Mouse (Mus musculus): ENCODE data around the gene Armc6. TPM values are rescaled to one million over a fixed set of nuclear protein-coding genes. Genes with fewer than 3 reads are reported as not detected.
A peak's percentile ranks its signal among the peaks of the same experiment; 100 is the strongest.

Armc6 gene
- polyA plus RNA-seq, 1 experiment from 2014 or later: 24.8 TPM

GRCm38 (mm10) chr8:70267674-70268073, 33.4 kb upstream of the Armc6 start:
- peak overlapping the region; percentile 47; the same call in 1 of the 2 replicates for H3K27ac ChIP-seq
- H3K9me3 ChIP-seq (replicated peaks): no peaks in the 10 kb centered on the region
- no peak overlapping the region for H3K4me3 ChIP-seq
- peaks cover 44% of the 10 kb centered on the region for H3K4me1 ChIP-seq
- H3K27me3 ChIP-seq (replicated peaks): no peaks in the 10 kb centered on the region
- 27% methylated on average over 3 of the region's 3 CpGs for WGBS (ENCODE audit: insufficient replicate concordance)
- H3K4me2 ChIP-seq: no peak overlapping the region; the same call in 1 of the 2 replicates
- peaks cover 35% of the 10 kb centered on the region for H3K36me3 ChIP-seq
- peak; percentile 62 for ATAC-seq
- no peak overlapping the region for H3K9ac ChIP-seq

DNA sequence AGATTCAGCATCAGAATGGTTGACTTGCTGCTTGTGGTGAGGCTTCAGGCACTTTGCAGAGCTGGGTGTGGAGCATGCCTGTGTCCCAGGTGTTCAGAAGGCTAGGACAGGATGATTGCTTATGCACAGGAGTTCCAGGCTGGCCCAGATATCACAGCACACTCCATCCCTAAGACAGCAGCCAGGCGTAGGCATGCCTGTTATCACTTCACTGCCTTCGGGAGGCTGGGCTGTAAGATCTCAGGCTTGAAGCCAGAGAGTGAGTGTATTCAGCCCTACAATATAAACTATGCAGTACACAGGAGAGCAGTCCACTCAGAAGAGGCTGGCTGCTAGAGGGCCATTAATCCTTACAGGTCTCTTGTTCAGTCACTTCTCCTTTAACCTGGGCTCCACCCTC, 24.8 kb upstream of the Armc6 start:
- Histone ChIP-seq H3K9ac (peak overlapping the region; percentile 2; the same call in 1 of the 2 replicates), H3K27me3 (replicated peaks) (no peaks in the 10 kb centered on the region), H3K4me2 (no peak overlapping the region), H3K4me3 (no peak overlapping the region), H3K27ac (peak overlapping the region; percentile 34), H3K36me3 (peaks cover 100% of the 10 kb centered on the region), H3K4me1 (peaks cover 33% of the 10 kb centered on the region), H3K9me3 (replicated peaks) (no peaks in the 10 kb centered on the region)
- 36% methylated on average over 2 of the region's 2 CpGs for WGBS (ENCODE audit: insufficient replicate concordance)
- peak; percentile 68 for ATAC-seq

DNA sequence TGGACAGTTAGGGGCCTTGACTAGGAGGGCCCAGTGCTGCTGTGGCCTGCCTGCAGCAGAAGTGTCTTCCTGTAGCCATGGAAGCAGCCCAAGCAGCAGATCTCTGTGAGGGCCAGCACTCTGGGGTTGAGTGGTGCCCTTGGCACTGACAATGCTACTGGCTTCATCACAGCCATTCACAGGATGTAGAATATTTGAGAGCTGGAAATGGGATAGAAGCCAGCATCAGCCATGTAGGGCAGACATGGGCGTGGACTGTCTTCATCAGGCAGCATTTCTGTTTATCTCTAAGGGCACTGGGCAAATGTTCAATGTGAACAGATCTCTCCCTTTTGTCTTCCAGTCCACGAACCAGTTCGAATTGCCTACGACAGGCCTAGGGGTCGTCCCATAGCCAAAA, 24.3 kb upstream of the Armc6 start:
- Histone ChIP-seq H3K36me3 (peaks cover 100% of the 10 kb centered on the region), H3K4me1 (peaks cover 33% of the 10 kb centered on the region), H3K27ac (peak overlapping the region; percentile 34), H3K9me3 (replicated peaks) (no peaks in the 10 kb centered on the region), H3K27me3 (replicated peaks) (no peaks in the 10 kb centered on the region), H3K4me3 (no peak overlapping the region), H3K9ac (peak overlapping the region; percentile 2; the same call in 1 of the 2 replicates), H3K4me2 (no peak overlapping the region)
- ATAC-seq: peak; percentile 38; the same call in 1 of the 2 replicates
- WGBS (ENCODE audit: insufficient replicate concordance): 66% methylated on average over 5 of the region's 5 CpGs

DNA sequence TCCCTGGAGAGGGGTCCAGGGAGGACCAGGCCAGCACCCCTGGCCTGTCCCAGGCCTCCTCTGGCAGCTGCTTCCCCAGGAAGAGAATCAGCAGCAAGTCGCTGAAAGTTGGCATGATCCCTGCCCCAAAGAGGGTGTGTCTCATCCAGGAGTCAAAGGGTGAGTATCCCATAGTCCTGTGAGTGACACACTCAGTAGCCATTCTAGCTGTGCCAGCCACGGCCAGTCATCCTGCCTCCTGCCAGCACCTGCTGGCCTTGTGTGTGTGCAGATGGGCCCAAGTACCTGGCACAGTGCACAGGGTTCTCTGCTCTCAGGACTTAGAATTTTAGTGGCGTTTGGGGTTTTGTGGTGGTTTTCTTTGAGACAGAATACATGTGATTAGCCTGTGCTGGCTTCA, 23.2 kb upstream of the Armc6 start:
- Histone ChIP-seq H3K4me3 (no peak overlapping the region), H3K27ac (no peak overlapping the region), H3K9me3 (replicated peaks) (no peaks in the 10 kb centered on the region), H3K27me3 (replicated peaks) (no peaks in the 10 kb centered on the region), H3K36me3 (peaks cover 100% of the 10 kb centered on the region), H3K9ac (no peak overlapping the region), H3K4me2 (no peak overlapping the region), H3K4me1 (peaks cover 33% of the 10 kb centered on the region)
- no peak for ATAC-seq
- 82% methylated on average over 3 of the region's 3 CpGs for WGBS (ENCODE audit: insufficient replicate concordance)

GRCm38 (mm10) chr8:70254628-70255027, 20.4 kb upstream of the Armc6 start:
- Histone ChIP-seq H3K36me3 (peaks cover 100% of the 10 kb centered on the region), H3K4me3 (no peak overlapping the region), H3K4me1 (peaks cover 16% of the 10 kb centered on the region), H3K9ac (no peak overlapping the region), H3K4me2 (no peak overlapping the region), H3K27me3 (replicated peaks) (no peaks in the 10 kb centered on the region), H3K9me3 (replicated peaks) (no peaks in the 10 kb centered on the region), H3K27ac (no peak overlapping the region)
- no peak for ATAC-seq
- WGBS (ENCODE audit: insufficient replicate concordance): 74% methylated on average over 1 of the region's 1 CpGs

DNA sequence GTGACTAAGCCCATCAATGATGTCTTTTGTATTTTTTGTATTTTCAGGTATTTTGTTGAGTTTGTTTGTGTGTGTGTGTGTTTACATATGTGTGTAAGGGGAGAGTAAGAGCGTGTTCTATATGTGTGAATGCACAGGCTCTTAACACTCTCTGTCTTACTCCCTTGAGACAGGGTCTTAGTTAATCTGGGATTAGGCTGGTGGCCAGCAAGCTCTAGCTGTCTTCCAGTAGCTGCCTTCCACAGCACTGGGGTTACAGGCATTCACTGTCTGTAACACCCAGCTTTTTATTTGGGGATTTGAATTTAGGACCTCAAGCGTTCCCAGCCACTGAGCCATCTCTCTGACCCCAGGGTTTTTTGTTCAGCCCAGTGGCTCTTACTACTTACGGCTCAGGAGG, 13.6 kb upstream of the Armc6 start:
- Histone ChIP-seq H3K9me3 (replicated peaks) (no peaks in the 10 kb centered on the region), H3K27me3 (replicated peaks) (no peaks in the 10 kb centered on the region), H3K27ac (no peak overlapping the region), H3K36me3 (peaks cover 96% of the 10 kb centered on the region), H3K9ac (no peak overlapping the region), H3K4me2 (no peak overlapping the region), H3K4me1 (peaks cover 5% of the 10 kb centered on the region), H3K4me3 (no peak overlapping the region)
- 86% methylated on average over 3 of the region's 3 CpGs for WGBS (ENCODE audit: insufficient replicate concordance)
- no peak for ATAC-seq

GRCm38 (mm10) chr8:70246622-70247021, 12.4 kb upstream of the Armc6 start:
- Histone ChIP-seq H3K4me1 (peaks cover 5% of the 10 kb centered on the region), H3K36me3 (peaks cover 96% of the 10 kb centered on the region), H3K4me3 (no peak overlapping the region), H3K9ac (no peak overlapping the region), H3K27ac (no peak overlapping the region), H3K27me3 (replicated peaks) (no peaks in the 10 kb centered on the region), H3K4me2 (no peak overlapping the region), H3K9me3 (replicated peaks) (no peaks in the 10 kb centered on the region)
- ATAC-seq: no peak
- WGBS (ENCODE audit: insufficient replicate concordance): 82% methylated on average over 6 of the region's 6 CpGs

- Histone ChIP-seq H3K4me1 (peaks cover 33% of the 10 kb centered on the region), H3K36me3 (peaks cover 92% of the 10 kb centered on the region), H3K4me3 (no peak overlapping the region), H3K9ac (no peak overlapping the region), H3K4me2 (no peak overlapping the region), H3K9me3 (replicated peaks) (no peaks in the 10 kb centered on the region), H3K27ac (no peak overlapping the region), H3K27me3 (replicated peaks) (no peaks in the 10 kb centered on the region)
- 85% methylated on average over 5 of the region's 5 CpGs for WGBS (ENCODE audit: insufficient replicate concordance)
- ATAC-seq: no peak
Observed at GRCm38 (mm10) chr8:70240642-70241041, 6.4 kb upstream of the Armc6 start.

- no peaks in the 10 kb centered on the region for H3K9me3 ChIP-seq (replicated peaks)
- H3K4me3 ChIP-seq: no peak overlapping the region
- H3K9ac ChIP-seq: 0 out of 2 replicates have a peak overlapping the region, but pooled peaks have one; percentile 17
- no peaks in the 10 kb centered on the region for H3K27me3 ChIP-seq (replicated peaks)
- no peak for ATAC-seq
- H3K4me2 ChIP-seq: no peak overlapping the region
- peaks cover 46% of the 10 kb centered on the region for H3K4me1 ChIP-seq
- H3K36me3 ChIP-seq: peaks cover 68% of the 10 kb centered on the region
- 22% methylated on average over 2 of the region's 2 CpGs for WGBS (ENCODE audit: insufficient replicate concordance)
- peak overlapping the region; percentile 17 for H3K27ac ChIP-seq
Observed at GRCm38 (mm10) chr8:70237842-70238241, 3.6 kb upstream of the Armc6 start.

- no peak for ATAC-seq
- Histone ChIP-seq H3K4me3 (peak overlapping the region; percentile 69), H3K9me3 (replicated peaks) (no peaks in the 10 kb centered on the region), H3K9ac (peak overlapping the region; percentile 81), H3K27me3 (replicated peaks) (no peaks in the 10 kb centered on the region), H3K4me2 (peak overlapping the region; percentile 94), H3K27ac (peak overlapping the region; percentile 95), H3K4me1 (peaks cover 55% of the 10 kb centered on the region), H3K36me3 (peaks cover 54% of the 10 kb centered on the region)
- 0% methylated on average over 15 of the region's 15 CpGs for WGBS (ENCODE audit: insufficient replicate concordance)
Observed at GRCm38 (mm10) chr8:70234781-70235128, 489 bp upstream of the Armc6 start.

GRCm38 (mm10) chr8:70233606-70234005, 660 bp downstream of the Armc6 start:
- H3K9ac ChIP-seq: peak overlapping the region; percentile 81
- ATAC-seq: no peak
- H3K4me1 ChIP-seq: peaks cover 52% of the 10 kb centered on the region
- H3K27ac ChIP-seq: peak overlapping the region; percentile 95
- H3K36me3 ChIP-seq: peaks cover 54% of the 10 kb centered on the region
- H3K4me3 ChIP-seq: peak overlapping the region; percentile 69
- H3K9me3 ChIP-seq (replicated peaks): no peaks in the 10 kb centered on the region
- WGBS (ENCODE audit: insufficient replicate concordance): 5% methylated on average over 13 of the region's 13 CpGs
- peak overlapping the region; percentile 94 for H3K4me2 ChIP-seq
- H3K27me3 ChIP-seq (replicated peaks): no peaks in the 10 kb centered on the region

DNA sequence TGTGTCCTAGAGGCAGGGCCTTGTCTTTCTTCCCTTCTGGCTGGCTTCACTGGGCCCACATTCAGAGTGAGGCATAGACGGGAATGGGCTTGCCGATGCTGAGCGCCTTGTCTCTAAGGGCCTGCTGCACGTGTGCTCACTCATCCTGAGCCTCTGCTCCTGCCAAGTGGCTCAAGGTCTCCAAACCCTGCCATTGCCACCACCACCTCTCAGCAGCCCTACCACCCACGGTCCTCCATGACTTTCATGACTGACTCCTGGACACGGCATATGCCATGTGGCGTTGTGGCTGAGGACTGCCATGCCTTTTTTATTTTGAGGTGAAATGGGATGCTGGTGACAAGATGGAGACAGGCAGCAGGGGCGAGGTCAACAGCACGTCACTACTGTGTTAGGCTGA, 3.4 kb downstream of the Armc6 start:
- Histone ChIP-seq H3K4me2 (no peak overlapping the region), H3K27ac (no peak overlapping the region), H3K27me3 (replicated peaks) (no peaks in the 10 kb centered on the region), H3K36me3 (peaks cover 47% of the 10 kb centered on the region), H3K9me3 (replicated peaks) (no peaks in the 10 kb centered on the region), H3K4me1 (peaks cover 25% of the 10 kb centered on the region), H3K9ac (no peak overlapping the region), H3K4me3 (no peak overlapping the region)
- ATAC-seq: no peak
- WGBS (ENCODE audit: insufficient replicate concordance): 83% methylated on average over 9 of the region's 9 CpGs

- Histone ChIP-seq H3K4me3 (no peak overlapping the region), H3K27me3 (replicated peaks) (no peaks in the 10 kb centered on the region), H3K36me3 (peaks cover 75% of the 10 kb centered on the region), H3K4me1 (peaks cover 11% of the 10 kb centered on the region), H3K9me3 (replicated peaks) (no peaks in the 10 kb centered on the region), H3K9ac (no peak overlapping the region), H3K27ac (no peak overlapping the region), H3K4me2 (no peak overlapping the region)
- ATAC-seq: no peak
- 76% methylated on average over 4 of the region's 4 CpGs for WGBS (ENCODE audit: insufficient replicate concordance)
Observed at GRCm38 (mm10) chr8:70227997-70228396, 6.3 kb downstream of the Armc6 start.
